Mouse (Mus musculus) G1E-ER4 (cell line): ENCODE results near the gene Gba. TPM values are rescaled to one million over a fixed set of nuclear protein-coding genes. Genes with fewer than 3 reads are reported as not detected.

Experiments used
- GATA1 ChIP-seq: IDR thresholded peaks from one replicate; pipeline ENCODE4 v1.8.0; 2012; ENCODE audit warnings: low read length, inconsistent platforms
- polyA plus RNA-seq: library from polyadenylated mRNA; stranded (reverse); fragments of >175 nt; gene quantifications from 2 replicates; pipeline ENCODE4 v1.2.3, GENCODE M21; 2012

Gene Gba
- polyA plus RNA-seq, 1 experiment: 2.0 TPM

DNA sequence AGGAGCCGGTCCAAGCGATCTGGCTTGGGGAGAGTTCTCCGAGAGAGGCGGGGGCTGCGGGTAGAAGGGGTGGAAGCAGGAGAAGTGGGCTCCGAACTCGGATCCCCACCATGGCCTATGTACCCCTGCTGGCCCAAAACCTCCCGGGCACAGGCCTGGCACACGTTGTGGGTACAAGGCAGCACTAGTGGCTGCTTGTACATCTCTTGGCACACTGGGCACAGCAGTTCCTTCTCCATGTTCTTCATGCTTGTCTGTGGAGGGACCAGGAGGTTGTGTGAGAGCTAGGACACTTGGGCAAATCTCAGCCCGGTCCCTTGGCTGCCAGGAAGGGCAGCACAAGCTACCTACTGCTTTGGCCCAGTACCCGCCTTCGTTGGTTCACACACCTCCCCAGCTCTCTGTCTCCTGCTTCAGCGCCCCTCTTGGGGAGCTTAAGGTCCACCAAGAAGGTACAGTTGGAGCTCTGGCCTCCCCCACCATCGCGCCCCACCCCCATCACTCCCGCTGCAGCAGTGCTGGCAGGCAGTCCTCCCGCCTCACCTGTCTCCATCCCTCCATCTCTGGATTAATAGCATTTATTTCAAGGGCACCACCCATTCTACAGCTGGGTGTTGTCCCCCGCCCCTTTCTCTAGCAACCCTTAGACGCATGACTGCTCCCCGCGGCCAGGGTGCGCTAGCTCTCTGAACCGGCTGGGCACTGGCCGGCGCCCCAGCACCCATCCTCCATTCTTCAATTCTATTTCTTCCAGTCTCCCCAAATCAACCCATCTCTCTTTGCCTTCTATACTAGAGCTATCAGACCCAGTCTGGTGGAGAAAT, 41.6 kb downstream of the Gba start:
- no peak for TF ChIP-seq GATA1

- no peak for TF ChIP-seq GATA1
Measured at GRCm38 (mm10) chr3:89244982-89245687, 42.4 kb downstream of the Gba start.

- no peak for TF ChIP-seq GATA1
Measured at GRCm38 (mm10) chr3:89245688-89246171, 43.0 kb downstream of the Gba start, which contains the start of gene Krtcap2. TSS of gene Krtcap2 (plus strand) at chr3:89245966.

DNA sequence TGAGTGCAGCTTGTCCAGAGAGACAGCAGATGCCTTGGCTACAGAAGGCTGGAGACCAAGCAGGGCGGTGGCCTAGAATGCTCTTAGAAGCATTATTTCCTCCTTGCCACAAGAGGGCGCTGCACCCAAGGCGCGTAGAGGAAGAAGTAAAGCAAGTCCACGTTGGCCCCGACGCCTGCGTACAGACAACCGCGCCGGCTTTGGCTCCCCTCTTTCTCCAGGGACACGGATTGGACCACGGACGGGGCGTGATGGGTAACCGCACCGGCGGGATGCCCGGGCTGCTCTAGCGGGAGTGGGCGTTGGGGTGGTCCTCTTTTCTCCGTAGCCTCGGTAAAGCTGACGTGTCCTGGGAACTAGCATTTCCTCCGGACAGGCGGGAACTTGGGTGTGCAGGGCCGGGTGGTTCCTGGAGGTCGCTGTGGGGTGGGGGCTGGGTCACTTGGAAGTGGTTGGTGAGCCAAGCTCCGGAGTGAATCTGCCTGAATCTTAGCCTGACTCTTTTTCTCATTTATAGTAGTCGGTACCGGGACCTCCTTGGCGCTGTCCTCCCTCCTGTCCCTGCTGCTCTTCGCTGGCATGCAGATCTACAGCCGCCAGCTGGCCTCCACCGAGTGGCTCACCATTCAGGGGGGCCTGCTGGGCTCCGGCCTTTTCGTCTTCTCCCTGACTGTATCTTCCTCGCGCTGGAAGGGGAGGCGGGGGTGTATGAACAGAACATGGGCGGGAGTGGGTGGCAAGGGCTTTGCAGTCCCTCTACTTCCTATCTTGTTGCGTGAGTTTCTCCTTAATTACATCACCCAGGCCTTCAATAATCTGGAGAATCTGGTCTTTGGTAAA, 43.8 kb downstream of the Gba start, which contains the start of gene Trim46:
Trim46 (minus strand) TSS at position 49 of the 840 bp plus-strand sequence.
- TF ChIP-seq GATA1: no peak

- TF ChIP-seq GATA1: no peak
Measured at GRCm38 (mm10) chr3:89247466-89247865, 44.7 kb downstream of the Gba start.

DNA sequence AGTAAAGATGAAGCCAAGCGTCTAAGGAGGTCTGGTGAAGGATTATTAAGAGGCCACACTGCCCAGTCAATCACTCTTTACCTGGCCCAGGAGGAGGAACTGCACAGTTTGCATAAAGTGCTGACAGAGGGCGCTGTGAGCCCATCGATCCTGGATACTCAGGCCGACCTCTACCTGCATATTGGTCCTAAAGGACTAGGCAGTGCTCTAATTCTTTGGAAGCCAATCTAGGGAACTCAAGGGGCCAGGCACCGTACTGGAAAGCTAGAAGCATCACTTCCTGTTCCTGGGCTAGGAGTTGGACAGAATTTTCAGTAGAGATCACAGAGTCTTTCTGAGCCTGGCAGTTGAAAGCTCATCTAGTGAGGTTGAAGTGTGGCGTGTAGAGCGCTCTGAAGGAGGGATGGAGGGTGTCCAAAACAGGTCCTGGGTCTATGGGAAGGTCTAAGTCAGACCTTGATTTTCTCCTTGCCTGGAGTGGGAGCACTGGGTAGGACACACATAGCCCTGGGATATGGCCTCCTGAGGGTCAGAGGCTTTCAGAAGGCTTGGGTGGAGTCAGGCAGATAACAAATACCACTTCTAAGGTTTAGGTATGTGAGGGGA, 47.8 kb downstream of the Gba start:
- TF ChIP-seq GATA1: no peak

DNA sequence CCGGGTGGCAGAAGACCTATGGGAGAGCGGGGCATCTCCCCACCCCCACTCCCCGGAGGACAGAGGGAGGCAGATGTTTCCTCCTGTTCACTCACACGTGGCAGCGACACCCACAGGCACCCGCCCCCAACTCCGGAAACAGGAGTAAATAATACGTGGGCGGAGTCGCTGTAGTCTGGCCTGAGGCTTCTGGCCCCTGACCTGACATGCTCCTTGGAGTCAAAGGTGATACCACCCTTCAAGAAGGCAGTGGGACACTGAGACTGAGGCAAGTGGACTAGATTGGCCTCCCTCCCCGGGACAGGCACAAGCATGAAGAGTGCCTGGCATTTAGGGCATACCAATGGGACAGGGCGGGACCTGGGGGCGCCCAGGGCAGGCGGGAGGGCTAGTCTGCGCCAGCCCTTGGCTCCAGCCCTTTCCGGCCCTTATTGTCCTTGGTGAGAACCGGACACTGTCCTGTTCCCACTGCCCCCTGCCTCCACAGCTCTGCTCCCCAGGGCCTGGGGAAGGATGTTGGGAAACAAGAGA, 48.7 kb downstream of the Gba start:
- TF ChIP-seq GATA1: no peak

- TF ChIP-seq GATA1: no peak
Measured at GRCm38 (mm10) chr3:89254994-89255393, 52.3 kb downstream of the Gba start.

DNA sequence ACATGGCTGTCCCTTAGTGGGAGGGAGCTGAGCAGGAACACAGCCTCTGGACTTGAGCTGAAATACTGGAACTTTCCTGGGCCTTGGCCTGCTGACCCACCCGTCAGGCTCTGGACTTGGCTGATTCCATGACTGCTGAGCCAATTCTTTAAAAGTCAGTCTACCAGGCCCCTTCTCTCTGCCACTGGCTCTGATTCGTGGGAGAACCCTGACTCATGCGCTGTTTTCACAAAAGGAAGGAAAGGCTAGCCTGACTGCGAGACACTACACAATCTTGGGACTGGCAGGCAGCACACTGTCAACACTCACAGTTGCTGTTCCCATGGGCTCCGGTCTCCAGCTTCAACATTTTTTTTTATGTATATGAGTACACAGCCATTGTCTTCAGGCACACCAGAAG, 53.4 kb downstream of the Gba start:
- no peak for TF ChIP-seq GATA1

Other genes with a start within 250 kb of the Gba start
- gene Rusc1, start 109.6 kb upstream of the Gba start, polyA plus RNA-seq: 14.2 and 15.4 TPM in 2 replicates
- 1.4 and 7.9 TPM in 2 replicates for gene Gm43738, start 101.8 kb upstream of the Gba start, polyA plus RNA-seq
- 18.1 and 44.7 TPM in 2 replicates for gene Fdps, start 101.0 kb upstream of the Gba start, polyA plus RNA-seq
- 145 and 174 TPM in 2 replicates for gene Pklr, start 66.8 kb upstream of the Gba start, polyA plus RNA-seq
- gene Hcn3, start 42.7 kb upstream of the Gba start, polyA plus RNA-seq: 0.91 and 1.2 TPM in 2 replicates
- gene Clk2, start 38.1 kb upstream of the Gba start, polyA plus RNA-seq: 62.2 and 65.3 TPM in 2 replicates
- 190 and 239 TPM in 2 replicates for gene Scamp3, start 25.5 kb upstream of the Gba start, polyA plus RNA-seq
- gene Fam189b, start 19.8 kb upstream of the Gba start, polyA plus RNA-seq: 7.3 and 13.1 TPM in 2 replicates
- gene Thbs3, start 12.3 kb downstream of the Gba start, polyA plus RNA-seq: 0.19 and 0.37 TPM in 2 replicates
- gene Mtx1, start 24.2 kb downstream of the Gba start, polyA plus RNA-seq: 392 and 458 TPM in 2 replicates
- 0.18 TPM in 1 of 2 replicates, not detected in the other for gene Muc1, start 26.1 kb downstream of the Gba start, polyA plus RNA-seq
- gene Krtcap2, start 43.0 kb downstream of the Gba start, polyA plus RNA-seq: 135 and 200 TPM in 2 replicates
- 2.4 and 2.8 TPM in 2 replicates for gene Trim46, start 43.4 kb downstream of the Gba start, polyA plus RNA-seq
- gene Dpm3, start 56.4 kb downstream of the Gba start, polyA plus RNA-seq: 119 and 146 TPM in 2 replicates
- not detected in 2 replicates for gene Slc50a1, start 67.6 kb downstream of the Gba start, polyA plus RNA-seq
- not detected in 2 replicates for gene Efna1, start 78.2 kb downstream of the Gba start, polyA plus RNA-seq
- not detected in 2 replicates for gene Efna3, start 120.0 kb downstream of the Gba start, polyA plus RNA-seq
- 0.04 and 0.09 TPM in 2 replicates for gene Efna4, start 135.1 kb downstream of the Gba start, polyA plus RNA-seq
- not detected in 2 replicates for gene Adam15, start 147.1 kb downstream of the Gba start, polyA plus RNA-seq
- not detected in 2 replicates for gene Dcst2, start 159.0 kb downstream of the Gba start, polyA plus RNA-seq
- not detected in 2 replicates for gene Dcst1, start 162.3 kb downstream of the Gba start, polyA plus RNA-seq
- 39.1 and 39.3 TPM in 2 replicates for gene Zbtb7b, start 191.8 kb downstream of the Gba start, polyA plus RNA-seq
- 0.08 TPM in 1 of 2 replicates, not detected in the other for gene Lenep, start 199.9 kb downstream of the Gba start, polyA plus RNA-seq
- 12.0 and 24.0 TPM in 2 replicates for gene Flad1, start 208.9 kb downstream of the Gba start, polyA plus RNA-seq
- 84.3 and 87.0 TPM in 2 replicates for gene Cks1b, start 215.5 kb downstream of the Gba start, polyA plus RNA-seq
- 138 and 171 TPM in 2 replicates for gene Shc1, start 215.5 kb downstream of the Gba start, polyA plus RNA-seq
- 160 and 240 TPM in 2 replicates for gene Pygo2, start 227.3 kb downstream of the Gba start, polyA plus RNA-seq
- 7.6 and 7.7 TPM in 2 replicates for gene Pbxip1, start 233.8 kb downstream of the Gba start, polyA plus RNA-seq